Mouse (Mus musculus) lung, postnatal 4 days (tissue): ENCODE measurements at regions not wholly inside any gene's neighbourhood (a gene's known extent, or its start where the extent isn't known, plus 50 kb on each side); places are given as distances from the start of the nearest gene placed in this dataset.
"Not testable (repeated sequence)": the region's sequence is repeated elsewhere in the genome, so short reads cannot be mapped to it uniquely, and the experiment has no call there.

Experiments used
- DNase-seq, 2 experiments: peaks; one replicate each; pipeline ENCODE4 v3.0.0; 2021

DNA sequence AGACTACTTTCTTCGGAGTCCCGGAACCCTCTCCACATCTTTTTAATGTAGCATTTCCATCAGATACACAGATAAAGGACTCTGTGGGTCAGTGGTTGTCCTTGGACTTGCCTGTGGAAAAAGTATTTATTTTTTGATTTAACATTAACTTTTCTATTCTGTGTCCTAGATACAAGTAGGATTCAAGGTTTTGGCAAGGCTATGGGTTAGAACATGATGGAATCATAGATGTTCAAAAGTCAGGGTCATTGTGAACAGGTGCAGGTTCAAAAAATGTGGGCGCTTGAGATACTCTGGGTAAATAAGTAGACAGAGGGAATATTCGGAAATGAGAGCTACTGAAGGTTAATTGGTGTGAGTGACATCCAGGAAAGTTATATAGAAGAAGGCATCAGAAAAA lies 347.7 kb downstream of the Cypt12 start:
- no peak for DNase-seq

DNA sequence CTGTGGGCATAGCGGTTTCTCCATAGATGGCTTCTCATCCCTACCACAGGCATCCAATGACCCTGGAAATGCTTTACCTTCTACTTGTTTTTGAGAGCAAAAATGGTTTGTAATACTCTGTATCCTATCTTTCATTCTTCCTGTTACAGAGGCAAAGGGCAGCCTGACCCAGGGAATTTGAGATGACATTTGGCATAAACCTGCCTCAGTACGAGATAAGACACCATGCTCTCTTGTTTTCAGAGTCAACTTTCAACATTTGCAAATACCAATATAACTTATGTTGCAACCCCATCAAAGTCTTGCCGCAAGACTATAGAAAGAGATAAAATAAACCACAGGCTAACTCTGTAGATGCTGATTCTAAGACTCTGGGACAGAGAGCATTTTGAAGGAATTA lies 350.5 kb downstream of the Cypt12 start:
- DNase-seq: no peak

DNA sequence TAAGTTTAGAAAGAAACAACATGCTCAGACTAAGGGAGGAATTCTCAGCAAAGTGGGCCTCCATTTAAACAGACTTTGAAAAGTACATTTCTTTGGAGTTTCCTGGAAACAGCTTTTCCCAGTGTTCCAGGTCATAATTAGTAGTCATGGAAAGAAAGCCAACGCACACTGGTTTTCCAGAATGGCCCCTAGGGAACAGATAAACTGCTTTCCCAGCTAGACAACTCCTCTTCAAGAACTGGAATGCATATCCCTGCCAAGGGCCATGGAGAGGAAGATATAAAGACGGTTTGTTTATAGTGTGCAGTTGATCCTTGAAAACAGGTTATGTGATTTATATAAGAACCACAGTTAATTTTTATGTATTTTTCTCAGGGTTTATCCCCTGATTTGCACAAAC lies 351.3 kb downstream of the Cypt12 start:
- DNase-seq: no peak

DNA sequence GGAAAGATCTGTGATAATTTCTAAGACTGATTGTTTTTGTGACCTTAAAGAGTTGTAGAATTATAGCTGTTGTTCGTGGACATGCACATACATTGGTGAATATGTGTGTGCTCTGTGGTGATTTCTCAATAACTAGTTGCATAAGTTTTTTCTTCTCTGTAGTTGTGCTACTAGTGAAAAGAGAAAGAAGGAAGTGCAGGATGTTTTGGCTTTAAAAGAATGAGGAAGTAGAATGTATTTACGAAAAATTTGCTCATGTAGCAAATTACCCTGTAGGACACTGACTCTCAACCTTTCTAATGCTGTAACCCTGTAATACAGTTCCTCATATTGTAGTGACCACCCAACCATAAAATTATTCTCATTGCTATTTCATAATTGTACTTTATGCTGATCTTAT lies 371.2 kb downstream of the Cypt12 start:
- no peak for DNase-seq

DNA sequence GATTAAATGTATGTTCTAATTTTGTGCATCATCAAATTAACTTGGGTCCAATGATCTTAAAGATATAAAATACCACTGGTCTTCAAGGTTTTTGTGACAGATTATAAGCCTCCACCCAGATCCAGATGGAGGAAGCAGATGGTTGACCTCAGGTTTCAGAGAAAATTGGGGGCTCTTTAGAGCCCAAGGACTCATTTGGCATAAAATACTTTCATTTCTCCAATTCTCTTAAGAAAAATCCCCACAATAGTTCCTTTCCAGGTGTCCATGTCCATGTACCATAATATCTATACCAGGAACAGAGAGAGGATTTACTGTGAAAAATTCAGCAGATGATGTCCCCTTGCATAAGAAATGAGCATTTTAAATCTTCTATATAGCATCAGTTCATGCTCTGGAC lies 385.0 kb downstream of the Cypt12 start:
- DNase-seq: no peak

DNA sequence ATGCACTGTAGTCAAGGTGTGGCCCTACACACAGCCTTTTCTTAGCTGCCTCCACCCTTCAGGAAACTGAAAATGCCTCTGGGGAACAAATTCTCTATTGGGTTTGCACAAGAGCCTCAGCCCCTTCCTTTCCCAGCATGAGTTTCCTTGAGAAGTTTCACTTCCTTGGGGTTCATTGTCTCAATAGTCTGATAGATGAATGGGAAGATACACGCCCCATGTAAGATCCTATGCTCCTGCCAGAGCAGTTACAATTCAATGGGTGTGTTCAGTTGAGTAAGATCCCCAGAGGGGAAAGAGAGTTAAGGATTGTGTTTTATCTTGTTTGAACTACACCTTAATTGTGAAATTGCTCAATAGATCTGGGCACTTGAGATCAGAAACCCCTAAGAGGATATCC lies 391.0 kb downstream of the Cypt12 start:
- no peak for DNase-seq

DNA sequence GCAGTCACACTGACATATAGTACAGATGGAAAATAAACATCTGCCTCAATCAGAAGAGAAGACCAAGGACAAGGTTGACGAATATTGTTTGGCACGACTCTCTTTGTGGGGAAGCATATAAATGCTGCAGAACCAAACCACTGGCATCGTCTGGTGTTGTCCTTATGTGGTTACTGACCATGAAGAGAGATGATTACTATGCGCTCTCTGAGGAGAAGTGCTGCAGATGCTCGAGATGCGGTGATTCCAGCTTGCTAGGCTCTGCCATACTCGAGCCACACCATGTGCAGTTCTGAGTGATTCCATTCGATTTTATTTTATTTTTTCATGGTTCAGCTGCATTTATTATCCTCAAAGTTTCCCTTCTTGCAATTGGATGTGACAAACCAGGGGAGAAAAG lies 393.5 kb downstream of the Cypt12 start:
- no peak for DNase-seq

DNA sequence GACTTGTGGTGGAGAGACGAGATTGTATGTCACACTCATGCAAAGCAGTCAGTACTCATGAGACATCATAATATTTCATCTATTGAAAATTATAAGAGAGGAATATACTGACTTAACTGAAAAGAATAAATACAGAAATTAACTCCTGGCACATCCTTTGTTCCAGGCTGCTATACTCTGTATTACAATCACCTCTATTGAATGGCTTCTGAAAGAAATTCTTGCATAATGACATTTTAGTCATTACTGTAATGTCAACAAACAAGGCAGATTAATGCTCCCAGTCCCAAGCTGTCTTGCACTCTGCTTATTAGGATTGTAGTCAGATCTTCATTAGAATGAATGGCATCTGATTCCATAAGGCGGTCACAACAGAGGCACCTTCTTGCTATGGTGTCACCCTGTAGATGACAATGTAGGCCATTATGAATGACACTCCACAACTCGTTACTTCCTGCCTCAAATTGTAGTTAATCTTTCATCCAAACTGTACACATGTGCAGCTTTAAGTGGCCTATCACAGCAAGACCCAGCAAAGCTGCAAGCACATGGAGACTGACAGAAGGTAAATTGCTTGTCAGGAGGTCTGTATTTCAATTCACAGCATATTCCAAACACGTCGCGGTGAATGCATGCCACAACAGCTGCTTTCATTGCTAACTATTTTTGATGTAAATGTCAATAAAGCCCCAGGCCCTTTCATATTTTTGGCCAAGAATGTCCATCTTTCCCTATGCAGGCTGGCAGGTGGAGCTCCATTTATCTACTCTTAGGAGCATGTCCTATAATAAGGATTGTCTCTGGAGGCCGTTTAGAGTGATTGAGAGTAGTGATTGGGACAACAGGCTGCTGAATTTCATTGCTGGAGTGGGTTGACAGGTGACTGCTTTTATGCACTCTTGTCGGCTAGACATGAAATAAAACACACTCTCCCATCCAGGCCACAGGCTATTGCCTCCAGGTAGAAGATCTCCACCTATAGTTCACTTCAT lies 430.1 kb downstream of the Cypt12 start:
- DNase-seq: no peak

DNA sequence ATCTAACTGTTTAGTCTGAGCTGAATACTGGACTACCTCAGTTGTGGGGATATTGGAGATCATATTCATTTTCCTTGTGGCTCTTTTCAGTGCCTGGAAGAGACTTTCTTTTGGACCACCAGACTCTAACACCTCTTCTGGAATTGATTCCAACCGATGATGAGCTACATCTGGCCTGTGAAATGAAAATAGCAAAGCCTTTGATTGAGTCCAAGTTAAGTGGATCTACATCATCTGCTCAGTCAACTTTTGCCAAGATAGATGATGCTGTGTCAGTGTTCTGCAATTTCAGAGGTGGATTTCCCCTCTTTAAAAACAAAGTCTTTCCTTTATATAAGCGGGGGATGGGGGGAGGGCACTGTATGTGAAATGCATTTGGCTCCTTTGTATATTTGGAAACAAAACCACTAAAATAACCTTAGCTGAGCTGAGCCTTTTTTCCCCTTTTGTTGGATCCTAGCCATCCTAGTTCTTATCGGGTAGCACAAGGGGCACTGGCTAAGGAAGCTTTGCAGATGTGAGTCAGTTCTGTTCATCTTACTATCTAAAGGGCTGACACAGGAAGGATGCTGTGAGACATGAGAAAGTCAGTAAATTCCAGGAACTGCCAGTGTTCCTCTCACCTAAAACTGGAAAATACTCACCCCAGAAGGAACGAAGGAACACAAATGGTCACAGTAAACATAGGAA lies 473.8 kb downstream of the Cypt12 start:
- no peak for DNase-seq

DNA sequence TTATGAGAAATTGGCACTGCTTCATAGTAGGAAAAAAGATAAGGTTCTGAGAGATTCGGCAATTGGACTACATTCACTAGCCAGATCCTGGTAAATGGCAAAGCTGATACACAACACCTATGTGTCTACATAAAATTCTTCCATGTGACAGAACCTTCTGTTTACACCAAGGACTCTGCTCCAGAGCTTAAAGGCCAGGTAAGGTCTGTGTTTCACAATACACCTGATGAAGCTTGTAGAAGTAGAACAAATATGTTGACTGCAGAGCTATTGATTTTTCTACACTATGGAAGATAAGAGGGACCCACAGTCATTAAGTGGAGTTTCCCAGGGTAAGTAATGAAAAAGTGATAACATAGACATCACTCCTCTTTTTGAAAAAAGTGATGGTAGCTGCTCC lies 480.7 kb downstream of the Cypt12 start:
- no peak for DNase-seq

DNA sequence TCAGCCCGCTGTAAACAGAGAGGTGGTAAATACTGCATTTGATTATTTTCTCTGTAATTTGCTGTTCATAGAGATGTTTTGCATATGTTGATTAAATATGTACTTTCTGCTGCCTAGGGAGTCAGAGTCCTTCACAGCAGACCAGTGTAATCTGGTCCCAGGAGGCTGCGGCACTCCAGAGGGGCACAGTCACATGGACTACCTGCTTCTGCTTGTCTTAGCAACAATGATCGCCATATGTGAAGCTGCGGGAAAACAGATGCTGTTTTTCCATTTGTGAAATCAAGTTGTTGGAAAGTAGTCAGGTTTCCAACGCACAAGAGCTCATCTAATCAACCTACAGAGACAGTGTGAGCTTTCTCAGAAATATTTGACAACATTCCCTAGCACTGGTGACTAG lies 490.6 kb downstream of the Cypt12 start:
- DNase-seq: no peak

DNA sequence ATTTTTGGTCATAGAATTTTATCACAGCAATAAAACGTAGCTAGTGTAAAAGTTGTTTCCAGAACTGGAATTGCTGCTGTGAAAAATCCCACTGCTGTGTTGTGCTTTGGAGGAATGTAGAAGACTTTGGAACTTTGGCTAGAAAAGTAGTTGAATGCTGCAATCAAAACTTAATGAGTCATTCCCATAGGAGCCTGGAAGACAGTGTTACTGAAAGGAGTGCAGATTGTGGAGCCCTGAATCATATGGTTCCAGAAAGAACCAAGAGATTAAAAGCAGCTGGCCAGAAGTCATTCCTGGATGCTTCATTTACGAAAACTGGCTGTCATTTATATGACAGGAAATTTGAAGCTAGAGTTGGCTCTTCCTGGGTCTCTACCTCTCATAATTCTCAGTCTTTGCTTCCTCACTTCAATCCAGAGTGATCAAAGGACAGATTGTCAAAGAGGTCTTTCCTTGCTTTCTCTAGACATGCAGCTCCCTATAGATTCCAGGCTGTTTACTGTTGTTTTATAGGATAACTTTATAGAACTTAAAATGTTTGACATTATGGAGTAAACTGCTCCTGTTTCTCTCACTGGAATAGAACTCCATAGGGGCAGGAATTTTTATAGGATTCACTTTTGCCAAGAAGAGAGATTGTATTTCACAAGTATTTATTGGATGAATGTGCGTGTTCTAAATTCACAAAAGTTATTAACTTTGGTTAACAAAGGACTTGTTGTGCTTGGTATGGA lies 504.2 kb downstream of the Cypt12 start:
- no peak for DNase-seq

DNA sequence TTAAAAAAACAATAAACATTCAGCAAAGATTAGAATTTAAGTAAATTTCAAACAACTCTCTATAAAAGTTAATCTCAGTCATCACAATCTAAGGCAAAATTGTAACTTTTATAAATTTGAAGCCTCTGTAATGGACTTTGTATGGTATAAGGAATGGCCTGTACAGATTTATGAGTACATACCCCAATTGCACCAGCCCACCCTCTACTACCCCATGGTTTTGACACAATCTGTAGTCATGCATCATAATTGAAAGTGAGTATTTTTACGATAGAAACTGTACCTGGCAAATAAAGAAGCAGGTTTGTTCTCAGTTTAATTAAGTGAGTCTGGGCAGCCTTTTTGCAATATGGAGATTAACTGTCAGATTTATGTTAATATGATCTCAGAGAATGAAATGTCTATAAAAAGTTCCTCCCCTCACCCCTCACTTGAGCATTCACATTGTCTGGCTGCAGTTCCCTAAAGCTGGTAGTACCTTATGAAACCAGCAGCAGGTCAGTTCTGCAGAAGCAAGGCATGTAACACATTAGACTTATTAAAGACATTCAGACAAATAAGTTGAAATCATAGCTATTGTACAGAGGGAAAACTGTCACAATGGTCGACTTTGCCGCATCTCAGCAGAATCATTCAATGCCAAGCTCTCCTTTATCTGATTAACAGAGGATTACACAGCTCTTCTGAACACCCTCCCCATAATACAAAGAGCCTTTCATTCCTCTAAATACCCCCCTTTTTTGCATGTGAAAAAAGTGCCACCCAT lies 505.2 kb downstream of the Cypt12 start:
- no peak for DNase-seq

DNA sequence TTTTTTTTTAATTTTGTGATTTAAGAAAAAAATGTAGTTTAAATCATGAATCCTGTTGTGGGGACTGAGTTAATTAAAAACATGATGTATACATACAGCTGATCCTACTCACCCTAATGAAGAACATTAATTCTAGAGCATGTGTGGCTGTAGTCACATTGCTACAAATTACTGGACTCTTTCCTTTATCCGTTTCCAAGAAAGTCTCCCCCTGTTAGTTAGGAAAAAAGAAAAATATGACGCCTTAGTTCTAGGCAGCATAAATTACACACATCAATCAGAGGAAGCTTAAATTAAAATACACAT lies 505.7 kb downstream of the Cypt12 start:
- DNase-seq: no peak

DNA sequence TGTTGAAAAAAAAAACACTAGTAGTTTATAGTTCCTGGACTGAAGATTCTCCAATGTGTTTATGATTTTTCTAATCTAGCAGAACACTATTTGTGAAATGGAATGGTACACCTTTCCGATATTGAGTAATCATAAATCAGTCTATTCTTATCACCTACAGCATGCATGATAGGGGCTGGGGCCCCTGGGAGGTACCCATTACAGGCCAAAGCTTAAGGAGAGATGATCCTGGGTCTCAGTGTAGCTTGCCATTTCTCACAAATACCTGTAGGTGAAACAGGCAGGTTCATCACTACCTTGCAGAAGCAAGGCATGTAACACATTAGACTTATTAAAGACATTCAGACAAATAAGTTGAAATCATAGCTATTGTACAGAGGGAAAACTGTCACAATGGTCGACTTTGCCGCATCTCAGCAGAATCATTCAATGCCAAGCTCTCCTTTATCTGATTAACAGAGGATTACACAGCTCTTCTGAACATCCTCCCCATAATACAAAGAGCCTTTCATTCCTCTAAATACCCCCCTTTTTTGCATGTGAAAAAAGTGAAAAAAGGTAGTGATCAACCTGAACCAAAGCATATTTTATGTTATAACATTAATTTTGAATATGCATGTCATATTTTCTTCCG lies 506.5 kb downstream of the Cypt12 start:
- not testable (repeated sequence) for DNase-seq

DNA sequence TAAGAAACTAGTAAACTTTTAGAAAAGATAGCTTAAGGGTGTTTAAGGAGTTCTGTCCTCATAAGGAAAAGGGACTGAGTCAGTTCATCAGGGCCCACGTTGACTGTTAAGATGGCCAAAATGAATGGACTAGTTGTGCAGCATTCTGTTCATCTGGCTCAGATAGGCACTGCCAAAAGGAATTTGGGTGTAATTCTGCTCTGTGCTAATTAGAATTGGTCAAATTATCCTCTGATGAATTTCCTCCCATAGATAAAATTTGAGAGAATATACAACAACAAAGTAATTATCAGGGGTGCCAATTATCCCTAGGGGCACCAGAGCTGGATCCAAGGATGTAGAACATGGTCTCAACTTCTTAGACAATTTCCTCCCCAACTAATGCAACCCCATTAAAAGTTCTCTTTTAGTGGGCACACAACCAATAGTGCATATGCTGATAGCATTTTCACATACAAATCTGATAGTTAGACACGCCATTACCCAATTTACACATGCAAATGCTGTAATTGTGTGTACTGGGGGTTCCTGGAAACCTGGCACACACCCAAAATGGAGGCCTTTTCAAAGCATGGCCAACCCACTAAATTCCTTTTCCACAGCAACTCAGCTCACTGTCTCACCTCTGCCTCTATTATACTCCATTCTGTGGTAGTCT lies 508.0 kb downstream of the Cypt12 start:
- DNase-seq: no peak

DNA sequence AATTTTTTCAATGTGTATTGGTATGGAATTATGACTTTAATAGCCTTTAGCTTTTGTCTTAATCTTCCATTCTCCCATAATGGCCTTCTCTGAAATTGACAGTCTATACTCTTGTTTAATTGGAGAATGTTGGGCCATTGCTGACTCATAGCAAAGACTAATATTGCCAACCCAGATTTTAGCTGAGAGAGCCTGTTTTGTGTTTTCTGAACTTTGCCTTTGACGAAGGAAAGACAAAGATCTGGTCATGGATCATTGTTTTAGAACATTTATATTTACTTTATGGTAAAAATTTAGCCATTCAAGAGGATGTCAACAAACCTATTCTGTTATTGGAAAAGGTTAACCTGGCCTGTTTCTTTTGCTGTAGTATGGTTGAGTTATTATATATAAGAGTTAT lies 512.1 kb downstream of the Cypt12 start:
- no peak for DNase-seq

DNA sequence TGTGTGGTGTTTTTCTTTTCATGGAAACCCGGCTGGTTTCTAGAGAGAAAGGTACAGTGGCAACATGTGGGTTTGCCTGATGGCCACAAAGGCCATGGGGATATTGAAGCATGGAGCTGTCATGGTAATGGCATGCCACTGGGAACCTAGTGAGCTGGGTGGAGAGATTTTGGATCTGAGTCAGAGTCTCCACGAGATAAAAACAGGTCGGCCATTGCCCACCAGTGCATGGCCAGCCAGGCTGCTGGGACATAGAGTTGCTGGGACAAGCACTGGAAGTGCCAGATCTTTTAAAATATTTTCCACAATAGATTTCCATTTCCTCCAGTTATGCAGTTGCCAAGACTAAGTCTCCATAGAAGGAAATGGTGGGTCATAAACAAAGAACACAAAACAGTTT lies 523.6 kb downstream of the Cypt12 start:
- DNase-seq: no peak

DNA sequence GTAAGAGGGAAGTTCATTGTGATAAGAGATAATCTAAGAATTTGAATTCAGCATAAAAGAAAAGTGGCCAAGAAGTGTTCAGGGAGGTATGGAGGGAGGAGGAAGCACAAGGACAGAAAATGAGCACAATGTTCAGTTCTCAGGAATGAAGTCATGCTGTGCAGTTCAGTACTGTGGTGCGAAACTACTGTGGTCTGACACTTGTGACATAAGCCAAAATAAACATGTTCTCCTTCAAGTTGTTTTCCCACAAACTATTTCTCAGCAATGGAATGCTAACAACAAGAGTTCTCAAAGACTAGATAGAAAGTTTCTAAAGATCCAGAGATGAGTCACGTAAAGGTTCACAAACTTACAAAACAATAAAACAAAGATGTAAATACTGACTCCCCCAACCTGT lies 531.3 kb downstream of the Cypt12 start:
- no peak for DNase-seq

DNA sequence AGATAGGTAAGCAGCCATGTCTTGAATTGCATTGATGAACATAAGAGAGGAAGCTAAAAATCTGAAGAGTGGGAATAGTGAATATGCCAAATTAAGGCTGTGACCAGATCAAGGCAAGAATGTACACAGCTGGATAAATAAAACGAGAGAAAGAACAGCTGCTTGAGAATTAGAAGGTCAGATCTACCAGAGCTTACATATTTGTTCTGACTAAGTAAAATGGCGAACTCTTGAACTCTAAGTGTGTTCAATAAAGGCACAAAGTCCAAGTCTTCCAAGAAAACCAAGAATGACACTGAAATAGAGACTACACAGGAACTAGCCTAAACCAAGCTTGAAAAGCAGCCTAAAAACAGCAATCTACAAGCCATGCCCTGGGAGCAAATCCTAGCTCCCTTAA lies 533.8 kb downstream of the Cypt12 start:
- no peak for DNase-seq

DNA sequence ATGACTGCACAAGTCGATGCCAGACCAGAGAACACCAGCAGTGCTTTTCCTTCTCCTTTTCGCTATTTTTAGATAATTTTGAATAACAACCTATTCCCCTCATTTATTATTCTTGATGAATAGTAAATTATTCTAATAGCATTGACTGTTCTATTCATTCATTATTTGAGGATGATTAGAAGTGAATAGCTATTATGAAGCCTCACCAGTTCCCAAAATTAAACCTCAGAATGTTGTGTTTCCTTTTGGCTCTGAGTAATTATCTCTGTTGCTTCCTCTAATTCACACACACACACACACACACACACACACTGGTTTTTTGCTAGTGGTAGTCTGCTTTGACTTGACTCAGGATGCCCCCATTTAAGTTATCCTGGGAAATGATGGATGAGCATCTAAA lies 540.7 kb downstream of the Cypt12 start:
- DNase-seq: no peak

DNA sequence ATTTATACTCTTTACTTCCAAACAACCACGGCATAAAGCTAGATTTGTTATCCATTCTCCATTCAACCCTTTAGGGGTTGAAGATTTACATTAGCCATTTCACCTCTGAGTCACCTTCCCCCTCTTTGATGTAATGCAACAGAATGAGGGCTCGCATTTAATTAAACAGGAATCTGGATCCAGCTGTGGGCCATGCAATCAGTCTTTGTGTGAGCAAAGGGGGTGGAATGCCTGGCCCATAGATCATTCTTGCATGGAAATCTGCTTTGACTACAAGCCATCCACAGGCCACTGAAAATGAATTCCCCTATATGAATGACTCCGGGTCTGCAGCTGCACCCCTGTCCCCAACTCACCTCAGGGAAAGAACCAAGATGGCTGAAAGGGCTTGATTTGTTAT lies 574.4 kb downstream of the Cypt12 start:
- no peak for DNase-seq
